Mouse (Mus musculus): ENCODE results near the gene Abhd11. TPM values are rescaled to one million over a fixed set of nuclear protein-coding genes. Genes with fewer than 3 reads are reported as not detected.
A peak's percentile ranks its signal among the peaks of the same experiment; 100 is the strongest.
"Not testable (repeated sequence)": the region's sequence is repeated elsewhere in the genome, so short reads cannot be mapped to it uniquely, and the experiment has no call there.

The Abhd11 gene
- total RNA-seq (2015) (52.5 and 55.0 TPM in 2 replicates), total RNA-seq (2017) (22.9 and 32.7 TPM in 2 replicates)

DNA sequence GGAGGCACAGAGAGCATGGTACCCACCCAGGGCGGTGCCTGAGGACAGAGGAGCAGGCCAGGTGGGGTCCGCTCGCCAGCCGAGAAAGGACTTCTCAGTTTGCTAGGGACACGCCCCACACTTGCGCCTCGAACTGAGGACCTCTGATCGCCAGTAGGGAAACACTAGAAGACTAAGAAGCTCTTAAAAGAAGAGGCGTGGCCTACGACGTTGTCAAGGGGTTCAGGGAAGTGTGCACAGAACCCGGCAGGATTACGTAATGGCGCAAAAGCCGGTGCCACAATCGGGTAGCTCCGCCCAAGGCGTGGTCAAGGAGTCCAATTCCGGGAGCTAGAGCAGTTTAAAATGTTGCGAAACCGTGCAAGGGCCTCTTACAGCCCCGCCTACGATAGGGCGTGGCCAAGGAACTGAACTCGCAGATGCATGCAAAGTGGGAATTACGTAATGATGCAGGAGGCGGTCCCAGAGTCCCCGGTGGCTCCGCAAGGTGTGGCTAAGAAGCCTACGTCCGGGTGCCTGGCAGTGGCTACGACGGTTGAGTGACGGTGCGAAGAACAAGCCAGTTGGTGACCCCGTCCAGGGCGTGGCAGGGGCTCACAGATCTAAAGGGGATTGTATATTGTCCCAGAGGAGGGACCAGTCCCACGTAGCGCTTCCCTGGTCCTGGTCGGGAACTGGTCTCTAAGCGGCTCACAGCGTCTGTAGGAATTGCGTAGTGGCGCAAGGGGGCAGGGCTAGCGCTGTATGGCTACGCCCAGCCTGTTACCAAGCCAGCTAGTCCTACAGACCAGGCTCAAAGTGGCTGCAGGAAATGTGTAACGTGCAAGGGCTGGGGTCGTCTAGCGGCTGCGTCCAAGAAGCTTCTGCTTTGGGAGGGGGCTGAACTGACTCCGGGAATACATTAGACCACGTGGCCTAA, at the start of gene Abhd11:
TSS of gene Abhd11 (plus strand) at position 482 of the 919 bp plus-strand sequence.
- peak; percentile 68 for ATAC-seq (ENCODE audit: poor library complexity, severe bottlenecking)

DNA sequence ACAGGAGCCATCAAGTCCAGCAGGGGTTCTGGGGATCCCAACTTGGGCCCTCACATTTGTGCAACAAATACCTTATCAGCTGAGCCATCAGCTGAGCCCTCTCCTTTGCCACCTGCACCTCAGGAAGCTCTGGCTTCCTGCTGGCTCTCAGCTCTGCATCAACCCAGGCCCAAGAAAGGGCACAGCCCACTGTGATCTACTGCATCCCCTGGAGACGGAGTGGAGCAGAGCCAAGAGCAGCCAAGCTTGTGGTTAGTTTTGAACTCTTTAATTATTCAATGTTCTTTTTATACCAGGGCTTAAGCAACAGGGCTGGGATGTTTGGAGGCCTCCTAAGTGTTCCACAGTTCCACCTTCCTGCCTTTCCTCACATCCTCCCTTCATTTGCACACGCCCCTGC, 48.5 kb upstream of the Abhd11 start:
- no peak for ATAC-seq (ENCODE audit: poor library complexity, severe bottlenecking)

- no peak for ATAC-seq (ENCODE audit: poor library complexity, severe bottlenecking)
These were observed 47.4 kb upstream of the Abhd11 start for GRCm38 (mm10) chr5:134961519-134961918.

GRCm38 (mm10) chr5:134963546-134963945, 45.4 kb upstream of the Abhd11 start:
- no peak for ATAC-seq (ENCODE audit: poor library complexity, severe bottlenecking)

DNA sequence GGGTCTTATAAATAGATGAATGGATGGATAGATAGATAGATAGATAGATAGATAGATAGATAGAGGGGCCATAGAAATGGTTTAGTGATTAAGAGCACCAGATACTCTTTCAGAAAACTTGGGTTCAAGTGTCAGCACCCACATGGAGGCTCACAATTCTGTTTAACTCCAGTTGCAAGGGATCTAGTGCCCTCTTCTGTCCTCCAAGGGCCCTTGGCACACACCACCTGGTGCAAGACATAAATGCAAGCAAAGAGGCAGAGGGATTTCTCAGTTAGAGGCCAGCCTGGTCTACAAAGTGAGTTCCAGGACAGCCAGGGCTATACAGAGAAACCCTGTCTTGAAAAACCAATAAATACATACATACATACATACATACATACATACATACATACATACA, 44.3 kb upstream of the Abhd11 start:
- not testable (repeated sequence) for ATAC-seq (ENCODE audit: poor library complexity, severe bottlenecking)

DNA sequence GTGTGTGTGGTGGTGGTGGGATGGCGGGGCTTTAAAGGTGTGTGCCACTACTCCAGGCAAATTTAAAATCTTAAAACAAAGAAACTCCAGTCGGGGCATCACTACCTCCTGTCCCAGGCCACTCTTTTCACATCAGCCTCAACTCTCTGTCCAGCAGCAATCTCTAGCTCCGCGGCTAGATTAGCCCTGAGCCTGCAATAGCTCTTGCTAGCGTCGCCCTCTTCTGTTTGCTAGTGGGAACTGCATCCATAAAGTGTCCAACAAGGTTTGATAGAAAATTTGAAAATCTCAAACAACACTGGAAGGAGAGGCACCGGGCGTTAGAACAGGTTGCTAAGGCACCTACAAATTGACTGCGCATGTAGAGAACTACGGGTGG, 43.5 kb upstream of the Abhd11 start:
- peak; percentile 85 for ATAC-seq (ENCODE audit: poor library complexity, severe bottlenecking)

- peak; percentile 77 for ATAC-seq (ENCODE audit: poor library complexity, severe bottlenecking)
These were observed 42.8 kb upstream of the Abhd11 start for GRCm38 (mm10) chr5:134965852-134966821.

- no peak for ATAC-seq (ENCODE audit: poor library complexity, severe bottlenecking)
These were observed 41.6 kb upstream of the Abhd11 start for GRCm38 (mm10) chr5:134967164-134967944.

- no peak for ATAC-seq (ENCODE audit: poor library complexity, severe bottlenecking)
These were observed 38.3 kb upstream of the Abhd11 start for GRCm38 (mm10) chr5:134970671-134971070.

- ATAC-seq (ENCODE audit: poor library complexity, severe bottlenecking): no peak
These were observed 35.9 kb upstream of the Abhd11 start for GRCm38 (mm10) chr5:134973081-134973480.

DNA sequence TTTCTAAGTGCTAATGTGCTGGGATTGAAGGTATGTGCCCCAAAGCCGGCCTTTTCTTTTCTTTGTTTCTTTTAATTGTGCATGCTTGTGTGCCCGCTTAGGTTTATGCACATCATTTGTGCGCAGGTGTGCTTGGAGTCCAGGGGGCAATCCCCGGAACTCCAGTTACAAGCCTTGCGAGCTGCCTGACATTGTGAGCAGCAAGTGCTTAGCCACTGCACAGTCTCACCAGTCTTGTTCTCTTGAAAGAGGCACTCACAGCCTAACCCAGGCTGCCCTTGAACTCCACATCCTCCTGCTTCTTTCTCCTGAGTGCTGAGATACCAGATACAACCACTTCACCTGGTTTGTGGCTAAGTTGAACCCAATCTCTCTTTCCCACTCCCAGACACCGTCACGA, 35.4 kb upstream of the Abhd11 start:
- ATAC-seq (ENCODE audit: poor library complexity, severe bottlenecking): no peak

GRCm38 (mm10) chr5:134974294-134974693, 34.7 kb upstream of the Abhd11 start:
- peak; percentile 74 for ATAC-seq (ENCODE audit: poor library complexity, severe bottlenecking)

DNA sequence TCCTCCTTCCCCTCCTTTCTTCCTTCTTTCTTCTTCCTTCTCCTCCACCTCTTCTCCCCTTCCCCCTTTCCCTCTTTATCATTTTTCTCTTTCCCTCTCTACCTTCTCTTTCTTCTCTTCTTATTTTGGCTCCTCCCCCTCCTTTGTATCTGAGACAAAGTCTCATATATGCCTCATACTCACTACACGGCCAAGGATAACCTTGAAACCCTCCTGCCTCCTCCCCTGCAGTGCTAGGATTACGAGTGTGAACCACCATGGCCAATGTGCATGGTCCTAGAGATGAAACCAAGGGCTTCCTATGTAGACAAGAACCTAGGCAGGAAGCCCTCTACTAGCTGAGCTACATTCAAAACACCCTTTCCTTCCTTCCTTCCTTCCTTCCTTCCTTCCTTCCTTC, 34.0 kb upstream of the Abhd11 start:
- ATAC-seq (ENCODE audit: poor library complexity, severe bottlenecking): no peak

DNA sequence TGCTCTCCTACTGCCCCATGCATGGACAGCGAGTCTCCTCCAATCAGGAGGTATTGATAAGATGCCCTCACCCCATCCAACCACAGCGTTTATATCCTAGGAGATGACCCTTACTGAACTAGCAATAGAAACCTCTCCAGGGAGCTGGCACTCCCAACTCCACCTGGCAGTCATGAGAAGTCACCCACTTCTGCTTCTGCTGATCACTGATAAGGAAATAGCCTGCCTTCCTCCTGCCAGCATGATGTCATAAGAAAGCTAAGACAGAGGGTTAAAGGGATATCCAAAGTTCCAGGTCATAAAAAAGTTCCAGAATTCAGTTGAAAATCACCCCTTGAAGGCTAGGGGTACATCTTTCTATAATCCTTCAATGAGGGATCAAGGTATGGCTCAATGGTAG, 32.8 kb upstream of the Abhd11 start:
- peak; percentile 68 for ATAC-seq (ENCODE audit: poor library complexity, severe bottlenecking)

DNA sequence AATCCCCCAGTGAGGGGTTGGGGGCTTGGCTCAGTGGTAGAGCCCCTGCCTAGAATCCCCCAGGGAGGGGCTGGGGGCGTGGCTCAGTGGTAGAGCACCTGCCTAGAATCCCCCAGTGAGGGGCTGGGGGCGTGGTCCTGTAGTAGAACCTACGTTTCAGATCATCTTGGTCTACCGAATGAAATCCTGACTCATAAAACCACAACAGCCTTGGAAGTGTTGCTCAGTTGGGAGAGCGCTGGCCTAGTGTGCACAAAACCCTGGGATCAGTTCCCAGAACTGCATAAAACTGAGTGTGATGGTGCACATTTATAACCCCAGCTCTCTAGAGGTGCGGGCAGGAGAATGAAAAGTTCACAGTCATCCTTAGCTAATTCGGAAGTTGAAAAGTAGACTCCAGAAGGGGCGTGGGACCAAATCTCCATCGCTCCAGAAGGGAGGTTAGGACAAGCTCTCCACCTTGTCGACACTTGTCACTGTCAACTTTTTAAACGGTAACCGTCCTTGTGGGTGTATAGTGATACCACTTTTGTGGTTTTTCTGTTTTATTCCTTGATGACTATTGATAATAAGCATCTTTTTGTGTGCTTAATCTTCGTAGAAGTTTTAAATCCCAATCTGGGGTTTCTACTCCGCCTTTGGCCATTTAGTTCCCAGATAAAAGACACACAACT, 32.2 kb upstream of the Abhd11 start:
- ATAC-seq (ENCODE audit: poor library complexity, severe bottlenecking): no peak

- ATAC-seq (ENCODE audit: poor library complexity, severe bottlenecking): no peak
These were observed 31.1 kb upstream of the Abhd11 start for GRCm38 (mm10) chr5:134977837-134978236.

- no peak for ATAC-seq (ENCODE audit: poor library complexity, severe bottlenecking)
These were observed 27.8 kb upstream of the Abhd11 start for GRCm38 (mm10) chr5:134981149-134981548.

- no peak for ATAC-seq (ENCODE audit: poor library complexity, severe bottlenecking)
These were observed 25.8 kb upstream of the Abhd11 start for GRCm38 (mm10) chr5:134983111-134983510.

DNA sequence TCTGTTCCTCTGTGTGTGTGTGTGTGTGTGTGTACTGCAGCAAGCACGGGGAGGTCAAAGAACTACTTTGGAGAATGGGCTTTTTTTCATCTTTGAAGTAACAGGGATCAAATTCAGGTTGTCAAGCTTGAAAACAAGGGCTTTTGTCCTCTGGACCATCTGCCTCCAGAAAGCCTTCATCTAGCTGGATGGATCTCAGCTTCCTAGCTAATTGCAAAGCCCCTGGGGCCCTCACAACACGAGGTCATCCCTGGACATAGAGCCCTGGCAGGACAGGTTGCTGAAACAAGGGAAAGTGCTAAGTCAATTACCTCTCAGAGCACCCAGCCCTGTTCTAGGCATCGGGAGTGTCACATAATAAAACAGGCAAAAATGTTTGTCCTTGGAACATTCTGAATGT, 25.2 kb upstream of the Abhd11 start:
- no peak for ATAC-seq (ENCODE audit: poor library complexity, severe bottlenecking)
